Mouse (Mus musculus): Measurements from ENCODE around the gene Imp3.
"Not testable (repeated sequence)": the region's sequence is repeated elsewhere in the genome, so short reads cannot be mapped to it uniquely, and the experiment has no call there.

Imp3 gene

DNA sequence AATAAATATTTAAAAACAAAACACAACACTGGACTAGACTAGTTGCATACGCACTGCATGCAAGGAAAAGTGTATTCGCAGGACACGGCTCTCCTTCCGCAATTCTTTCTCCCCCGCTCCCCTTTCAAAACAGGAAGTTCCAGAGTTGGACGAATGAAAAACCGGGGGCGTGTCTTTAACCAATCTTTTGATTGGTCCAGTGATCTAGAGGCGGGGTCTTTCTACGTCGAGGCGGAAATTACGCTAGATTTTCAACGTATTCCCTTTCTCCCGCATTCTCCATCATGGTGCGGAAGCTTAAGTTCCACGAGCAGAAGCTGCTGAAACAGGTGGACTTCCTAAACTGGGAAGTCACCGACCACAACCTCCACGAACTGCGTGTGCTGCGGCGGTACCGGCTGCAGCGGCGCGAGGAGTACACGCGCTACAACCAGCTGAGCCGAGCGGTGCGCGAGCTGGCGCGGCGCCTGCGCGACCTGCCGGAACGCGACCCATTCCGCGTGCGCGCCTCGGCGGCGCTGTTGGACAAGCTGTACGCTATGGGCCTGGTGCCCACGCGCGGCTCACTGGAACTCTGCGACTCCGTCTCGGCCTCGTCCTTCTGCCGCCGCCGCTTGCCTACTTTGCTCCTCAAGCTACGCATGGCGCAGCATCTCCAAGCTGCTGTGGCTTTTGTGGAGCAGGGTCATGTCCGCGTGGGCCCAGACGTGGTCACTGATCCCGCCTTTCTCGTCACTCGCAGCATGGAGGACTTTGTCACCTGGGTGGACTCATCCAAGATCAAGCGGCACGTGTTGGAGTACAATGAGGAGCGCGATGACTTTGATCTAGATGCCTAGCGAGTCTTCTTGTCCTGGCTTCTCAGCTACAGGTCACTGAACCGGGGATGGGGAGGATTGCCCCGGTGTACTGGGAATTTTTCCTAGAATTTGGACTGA is at the start of gene Imp3:
TSS of gene Imp3 (plus strand) at position 253 of the 938 bp plus-strand sequence.
- DNase-seq, result peak; percentile 93

DNA sequence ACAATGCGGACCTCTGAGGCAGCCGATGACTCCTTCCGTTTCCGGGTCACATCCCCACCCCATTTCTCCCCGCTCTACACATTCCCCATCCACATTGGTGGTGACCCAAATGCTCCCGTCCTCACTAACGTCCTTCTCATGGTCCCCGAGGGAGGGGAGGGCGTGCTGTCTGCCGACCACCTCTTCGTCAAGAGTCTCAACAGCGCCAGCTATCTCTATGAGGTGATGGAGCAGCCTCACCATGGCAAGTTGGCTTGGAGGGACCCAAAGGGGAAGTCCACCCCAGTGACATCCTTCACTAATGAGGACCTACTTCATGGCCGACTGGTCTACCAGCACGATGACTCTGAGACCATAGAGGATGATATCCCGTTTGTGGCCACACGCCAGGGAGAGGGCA is 49.7 kb upstream of the Imp3 start:
- no peak for DNase-seq

DNA sequence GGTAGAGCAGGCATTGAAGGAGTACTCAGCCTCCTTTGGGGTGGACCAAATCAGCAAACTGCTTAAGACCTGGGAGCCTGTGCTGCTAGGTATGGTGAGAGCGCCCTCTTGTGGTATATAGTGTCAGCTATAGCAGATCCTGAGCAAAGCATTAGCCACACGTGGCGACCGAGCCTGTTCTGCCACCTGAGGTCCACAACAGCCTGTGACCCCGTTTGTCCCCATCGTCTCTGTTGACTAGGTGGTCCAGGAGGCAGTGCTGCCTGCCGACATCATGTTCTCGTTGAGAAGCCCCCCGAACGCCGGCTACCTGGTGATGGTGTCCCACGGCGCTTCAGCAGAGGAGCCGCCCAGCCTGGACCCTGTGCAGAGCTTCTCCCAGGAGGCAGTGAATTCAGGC is 47.5 kb upstream of the Imp3 start:
- DNase-seq, result peak; percentile 82

DNA sequence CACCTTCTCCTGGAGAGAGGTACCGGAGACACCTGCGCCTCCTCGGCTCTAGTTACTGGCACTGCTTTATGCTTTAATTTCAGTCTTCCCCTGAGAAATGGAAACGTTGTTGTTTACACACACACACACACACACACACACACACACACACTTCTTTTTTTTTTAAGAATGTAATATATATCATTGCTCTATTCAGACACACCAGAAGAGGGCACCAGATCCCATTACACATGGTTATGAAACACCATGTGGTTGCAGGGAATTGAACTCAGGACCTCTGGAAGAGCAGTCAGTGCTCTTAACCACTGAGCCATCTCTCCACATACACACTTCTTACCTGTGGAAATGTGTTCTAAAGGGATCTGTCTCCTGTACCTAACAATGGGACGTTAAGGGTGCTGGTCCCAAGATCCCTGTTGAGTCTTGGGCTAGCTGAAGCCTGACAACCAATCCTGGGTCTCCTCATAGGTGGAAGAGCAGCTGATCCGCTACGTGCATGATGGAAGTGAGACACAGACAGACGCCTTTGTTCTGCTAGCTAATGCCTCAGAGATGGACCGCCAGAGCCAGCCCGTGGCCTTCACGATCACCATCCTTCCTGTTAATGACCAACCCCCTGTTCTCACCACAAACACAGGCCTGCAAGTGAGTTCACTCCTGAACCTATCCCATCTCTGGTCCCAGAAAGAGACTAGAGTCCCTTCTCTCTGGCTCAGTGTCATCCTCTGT is 46.6 kb upstream of the Imp3 start:
- no peak for DNase-seq

DNA sequence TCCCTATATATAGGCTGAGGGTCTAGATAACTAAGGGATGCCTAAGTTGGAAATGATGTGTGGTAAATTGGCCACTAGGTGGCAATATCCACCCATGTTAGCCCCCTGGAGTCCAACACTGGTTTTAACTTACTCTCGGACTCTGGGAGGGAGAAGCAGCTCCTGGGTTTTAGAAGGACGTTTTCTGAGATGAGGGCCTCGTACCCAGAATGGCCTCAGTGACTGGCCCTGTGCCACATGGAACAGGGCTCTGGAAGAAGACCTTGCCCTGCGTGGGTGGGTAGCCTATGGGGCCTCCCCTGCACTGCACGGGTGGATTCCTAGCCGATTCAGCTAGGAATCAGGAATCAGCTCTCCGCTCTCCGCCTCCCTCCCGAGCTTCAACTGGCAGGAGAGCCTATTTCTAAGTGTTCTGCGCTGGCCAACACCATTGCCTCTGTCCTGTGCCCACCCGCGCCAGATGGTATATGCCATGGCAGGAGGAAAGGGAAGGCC is 45.7 kb upstream of the Imp3 start:
- peak; percentile 77 for DNase-seq

DNA sequence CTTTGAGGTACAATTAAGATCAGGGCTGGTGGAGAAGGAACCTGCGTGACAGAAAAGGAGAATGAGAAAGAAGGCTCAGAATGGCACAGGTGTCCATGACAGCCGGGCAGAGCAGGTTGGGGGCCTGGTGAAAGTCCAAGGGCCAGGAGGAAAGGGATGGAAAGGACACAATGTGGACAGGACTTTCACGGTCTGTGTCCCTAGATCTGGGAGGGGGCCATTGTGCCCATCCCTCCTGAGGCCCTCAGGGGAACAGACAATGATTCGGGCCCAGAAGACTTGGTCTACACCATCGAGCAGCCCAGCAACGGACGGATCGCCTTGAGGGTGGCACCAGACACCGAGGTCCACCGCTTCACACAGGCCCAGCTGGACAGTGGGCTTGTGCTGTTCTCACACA is 45.2 kb upstream of the Imp3 start:
- DNase-seq, result no peak

DNA sequence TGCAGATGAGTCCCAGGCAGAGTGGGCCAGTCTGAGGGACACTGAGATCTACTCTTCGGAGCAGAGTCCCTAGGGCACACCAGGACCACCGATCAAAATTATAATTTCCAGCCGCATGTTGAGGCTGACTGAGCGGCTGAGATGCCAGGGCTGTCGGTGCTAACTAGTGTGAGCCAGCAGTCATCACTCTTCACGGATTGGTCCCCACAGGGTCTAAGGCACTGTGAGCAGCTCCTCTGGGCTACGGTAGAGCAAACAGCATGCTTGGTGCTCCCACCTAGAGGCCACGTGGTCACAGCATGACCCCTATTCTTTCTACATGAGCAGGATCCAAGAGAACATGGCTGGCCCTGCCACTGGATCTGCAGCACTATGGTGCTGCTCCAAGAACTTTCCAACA is 44.0 kb upstream of the Imp3 start:
- DNase-seq, result no peak

DNA sequence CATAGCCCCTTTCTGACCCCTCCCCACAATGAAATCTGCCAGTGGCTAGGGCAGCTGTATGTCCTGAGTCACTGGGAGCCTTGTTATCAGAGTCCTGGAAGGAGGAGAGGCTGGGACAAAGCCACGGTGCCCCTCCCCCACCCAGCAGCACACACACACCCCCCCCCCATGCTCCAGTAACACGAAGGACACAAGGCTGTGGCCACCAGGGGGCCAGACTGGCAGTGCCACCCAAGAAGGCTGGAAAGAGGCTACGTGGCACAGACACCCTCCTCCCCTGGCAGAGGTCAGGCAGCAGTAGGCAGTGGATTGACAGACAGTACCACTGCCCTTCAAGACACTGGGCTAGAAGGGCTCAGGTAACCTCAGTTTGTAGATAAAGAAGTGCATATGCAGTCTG is 43.3 kb upstream of the Imp3 start:
- peak; percentile 57 for DNase-seq

DNA sequence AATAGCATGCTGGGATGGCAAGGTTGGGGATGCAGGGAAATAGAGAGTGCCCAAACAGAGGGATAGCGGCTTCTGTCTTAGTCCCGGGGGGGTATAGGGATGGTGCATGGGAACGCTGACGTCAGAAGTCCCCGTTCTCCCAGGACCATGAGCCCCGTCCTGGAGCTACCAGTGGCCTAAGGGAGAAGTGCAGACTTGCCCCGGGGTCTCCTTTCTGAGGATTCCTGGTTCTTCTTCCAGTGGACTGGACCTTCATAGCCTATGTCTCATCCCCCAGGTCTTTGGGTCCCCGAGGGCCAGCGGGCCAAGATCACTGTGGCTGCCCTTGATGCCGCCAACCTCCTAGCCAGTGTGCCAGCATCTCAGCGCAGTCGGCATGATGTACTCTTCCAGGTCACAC is 40.5 kb upstream of the Imp3 start:
- no peak for DNase-seq

DNA sequence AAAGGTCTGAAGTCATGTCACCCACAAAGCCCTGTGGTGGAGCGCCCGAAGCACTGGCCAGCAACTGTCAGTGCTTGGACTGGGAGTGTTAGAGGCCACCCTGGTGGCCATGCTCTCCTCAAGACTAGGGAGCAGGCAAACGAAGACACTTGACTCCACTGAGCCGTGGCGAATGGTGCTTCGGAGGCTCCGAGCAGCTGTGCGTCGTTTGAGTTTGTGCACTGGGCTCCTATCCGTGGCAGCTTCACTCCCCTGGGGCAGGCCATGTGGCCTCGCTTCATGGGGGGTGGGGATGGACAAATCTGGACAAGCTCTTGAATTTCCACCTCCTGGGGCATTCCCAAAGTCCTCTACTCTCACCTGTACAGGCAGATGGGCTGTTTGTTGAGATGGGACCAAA is 37.9 kb upstream of the Imp3 start:
- no peak for DNase-seq

DNA sequence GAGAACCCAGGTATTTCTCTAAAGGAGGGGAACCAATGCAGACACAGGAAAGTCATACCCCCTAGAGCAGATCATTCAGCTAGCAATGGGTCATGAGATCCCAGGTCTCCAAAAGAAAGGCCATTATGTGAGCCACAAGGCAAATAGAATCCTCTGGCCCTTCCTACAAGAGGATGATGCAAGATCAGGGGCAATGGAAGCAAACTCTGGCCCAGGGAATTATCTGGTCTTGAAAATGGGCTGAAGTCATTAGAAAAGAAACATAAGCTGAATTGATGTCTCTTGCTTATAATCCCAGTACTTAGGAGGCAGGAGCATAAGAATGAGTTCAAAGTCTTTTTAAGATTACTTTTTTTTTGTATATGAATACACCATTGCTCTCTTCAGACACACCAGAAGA is 37.2 kb upstream of the Imp3 start:
- DNase-seq, result no peak

DNA sequence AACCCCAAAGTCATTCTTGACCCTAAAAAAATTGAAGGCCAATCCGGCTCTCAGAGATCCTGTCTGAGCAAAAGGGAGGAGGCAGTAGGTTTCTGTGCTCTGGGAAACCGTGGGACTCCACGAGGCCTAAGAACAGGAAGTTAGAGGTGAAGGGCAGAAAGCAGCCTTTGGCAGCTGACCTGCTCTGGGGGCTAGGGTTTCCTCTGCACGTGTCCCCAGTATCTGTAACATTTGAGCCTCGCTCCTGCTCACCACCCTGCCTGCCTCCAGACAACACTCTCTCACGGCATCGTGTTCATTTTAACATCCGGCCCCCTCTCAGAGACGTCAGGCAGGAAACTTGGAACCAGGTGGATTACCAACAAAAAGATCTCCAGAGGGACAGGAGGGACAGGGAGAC is 36.7 kb upstream of the Imp3 start:
- DNase-seq, result no peak

DNA sequence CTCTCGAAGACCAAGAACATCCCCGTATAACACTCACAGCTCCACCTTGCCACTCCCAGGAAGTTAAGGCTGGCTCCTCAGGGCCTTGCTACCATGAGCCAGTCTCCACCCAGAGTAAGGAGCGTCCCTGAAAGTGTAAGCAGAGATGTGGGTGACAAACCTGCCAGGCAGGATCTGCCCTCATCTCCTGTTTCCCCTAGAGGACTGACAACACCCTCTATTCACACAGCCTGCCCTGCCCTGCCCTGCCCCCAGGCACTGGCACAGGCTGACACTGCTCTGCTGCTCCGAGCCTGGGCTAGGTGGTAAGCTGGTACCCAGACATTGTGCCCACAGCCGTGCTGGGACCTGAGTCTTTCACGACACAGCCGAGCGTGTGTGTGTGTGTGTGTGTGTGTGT is 36.1 kb upstream of the Imp3 start:
- DNase-seq, result peak; percentile 75

DNA sequence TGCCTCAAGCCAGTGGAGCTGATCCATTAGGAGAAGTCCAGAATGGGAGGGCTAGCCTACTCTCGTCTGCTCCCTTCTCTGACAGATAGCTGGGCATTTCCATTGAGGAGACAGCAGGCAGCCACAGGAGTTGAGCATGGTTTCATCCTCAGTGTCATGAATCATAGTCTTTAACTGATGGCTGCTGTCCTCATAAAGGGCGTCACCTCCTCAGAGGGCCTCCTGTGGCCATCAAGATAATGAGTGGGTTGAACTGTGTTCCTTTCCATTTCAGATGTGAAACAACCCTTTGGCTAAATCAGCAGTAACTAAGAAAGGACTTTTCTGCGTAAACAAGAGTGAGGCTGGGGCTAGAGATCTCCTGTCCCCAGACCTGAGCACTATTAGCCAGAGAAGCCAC is 33.6 kb upstream of the Imp3 start:
- DNase-seq, result no peak

DNA sequence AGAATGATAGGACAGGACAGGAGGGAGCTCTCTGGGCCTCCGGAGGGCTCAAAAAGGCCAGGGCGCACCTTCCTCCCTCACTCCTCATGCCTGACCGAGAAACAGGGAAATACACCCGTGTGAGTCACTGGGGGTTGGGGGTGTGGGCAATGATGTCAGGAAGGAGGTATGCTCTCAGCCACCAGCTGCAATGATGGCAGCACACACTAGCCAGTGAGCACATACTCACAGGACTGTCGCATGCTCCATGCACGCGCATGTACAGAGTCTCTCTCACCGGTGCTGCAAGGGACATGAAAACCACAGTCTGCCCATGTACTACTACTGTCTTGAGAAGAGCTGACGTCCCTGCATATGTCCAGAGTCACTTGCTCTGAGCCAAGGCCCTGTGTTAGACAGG is 29.7 kb upstream of the Imp3 start:
- DNase-seq, result no peak

DNA sequence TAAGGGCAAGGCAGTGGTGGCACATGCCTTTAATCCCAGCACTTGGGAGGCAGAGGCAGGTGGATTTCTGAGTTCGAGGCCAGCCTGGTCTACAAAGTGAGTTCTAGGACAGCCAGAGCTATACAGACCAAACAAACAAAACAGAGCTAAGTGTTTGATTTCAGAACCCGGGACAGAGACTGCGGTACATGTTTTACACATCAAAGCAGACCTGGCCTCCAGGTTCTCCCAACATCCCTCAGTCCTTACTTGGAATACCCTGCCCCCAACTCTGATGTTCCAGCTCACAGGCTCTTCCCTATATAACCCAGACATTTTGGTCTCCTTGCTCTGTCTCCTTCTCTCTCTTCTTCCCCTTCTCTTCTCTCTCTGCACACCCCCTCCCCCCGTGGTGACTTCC is 27.3 kb upstream of the Imp3 start:
- DNase-seq, result not testable (repeated sequence)

DNA sequence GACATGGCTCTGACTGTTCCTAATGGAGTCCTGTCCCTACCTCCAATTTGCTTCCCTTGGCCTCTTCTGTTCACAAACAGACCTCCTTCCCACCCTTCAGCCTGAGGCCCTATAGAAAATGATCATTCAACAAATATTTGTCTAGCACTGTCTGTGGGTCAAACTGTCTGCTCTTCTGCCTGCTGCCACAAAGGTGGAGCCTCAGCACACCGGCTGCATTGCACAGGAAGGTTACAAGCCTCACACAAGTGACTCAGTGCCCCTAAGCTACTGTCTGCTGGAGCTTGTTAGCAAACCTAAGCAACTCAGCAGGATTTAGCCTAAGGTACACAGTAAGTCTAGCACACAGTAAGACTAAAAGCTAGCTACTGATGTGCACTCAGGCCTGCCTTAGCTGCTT is 26.3 kb upstream of the Imp3 start:
- no peak for DNase-seq

DNA sequence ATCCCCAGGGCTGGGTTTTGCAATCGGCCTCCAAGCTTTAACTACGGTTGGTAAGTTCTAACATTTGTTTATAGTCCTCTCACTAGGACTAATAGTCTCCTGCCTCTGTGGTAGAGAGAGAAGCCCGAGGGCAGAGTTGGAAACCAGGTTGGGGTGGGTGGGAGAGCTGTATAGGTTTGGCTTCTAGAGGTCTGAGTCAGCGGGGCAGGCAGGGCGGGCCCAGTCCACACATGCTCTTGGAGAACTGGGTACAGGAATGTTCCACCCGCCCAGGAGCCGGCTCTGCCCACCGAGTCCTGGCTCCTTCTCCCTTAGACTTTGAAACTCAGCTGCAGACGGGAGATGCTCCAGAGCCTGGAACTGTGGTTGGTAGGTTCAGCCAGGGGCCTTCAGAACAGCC is 23.3 kb upstream of the Imp3 start:
- DNase-seq, result no peak

DNA sequence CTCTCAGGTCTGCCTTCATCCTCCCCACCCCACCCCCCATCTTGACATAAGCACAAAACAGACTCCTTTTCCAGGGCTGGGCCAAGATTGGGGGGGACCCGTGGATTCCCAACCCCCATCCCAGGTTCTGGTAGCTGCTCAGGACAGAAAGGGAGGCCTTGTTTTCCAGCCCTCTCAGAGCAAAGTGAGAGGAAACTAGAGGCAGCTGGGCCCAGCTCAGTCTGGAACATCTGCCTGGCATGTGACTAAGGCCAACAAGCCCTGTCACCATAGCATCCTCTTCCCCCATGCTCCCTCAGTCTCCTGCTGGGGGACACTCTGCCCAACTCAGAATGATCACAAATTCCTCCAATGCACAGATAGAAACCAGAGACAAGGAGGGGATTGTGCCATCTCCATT is 22.2 kb upstream of the Imp3 start:
- no peak for DNase-seq

DNA sequence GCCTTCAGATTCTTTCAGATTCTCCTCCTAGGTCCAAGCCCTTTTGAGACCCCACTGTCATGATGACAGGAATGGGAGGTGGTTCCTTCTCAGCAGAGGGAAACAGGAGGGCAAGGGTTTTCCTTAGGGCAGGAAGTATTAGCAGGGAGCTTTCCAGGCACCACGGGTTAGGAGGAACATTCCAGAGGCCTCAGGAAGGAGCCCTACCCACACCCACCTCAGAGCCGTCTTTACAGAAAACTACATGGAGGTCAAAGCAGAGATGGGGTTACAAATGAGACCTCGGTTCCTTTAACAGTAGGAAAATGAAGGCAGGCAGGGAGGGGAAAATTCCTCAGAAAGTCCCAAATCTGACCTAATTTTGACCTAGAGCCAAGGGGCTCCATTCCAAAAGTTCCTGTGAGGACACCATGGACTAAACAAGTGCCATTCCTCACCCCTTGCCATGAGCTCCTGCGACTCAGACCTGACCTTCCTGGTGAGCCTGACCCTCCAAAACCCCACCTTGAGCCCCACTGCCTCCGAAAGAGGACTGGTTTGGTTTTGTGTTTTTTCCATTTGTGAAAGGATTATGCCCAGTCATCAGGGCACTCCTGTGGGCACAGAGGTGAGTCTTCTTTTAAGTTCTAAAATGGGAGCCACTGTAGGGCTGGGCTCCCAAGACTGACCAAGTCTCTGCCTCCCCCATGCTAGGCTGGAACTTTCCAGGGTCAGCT is 21.4 kb upstream of the Imp3 start:
- no peak for DNase-seq

DNA sequence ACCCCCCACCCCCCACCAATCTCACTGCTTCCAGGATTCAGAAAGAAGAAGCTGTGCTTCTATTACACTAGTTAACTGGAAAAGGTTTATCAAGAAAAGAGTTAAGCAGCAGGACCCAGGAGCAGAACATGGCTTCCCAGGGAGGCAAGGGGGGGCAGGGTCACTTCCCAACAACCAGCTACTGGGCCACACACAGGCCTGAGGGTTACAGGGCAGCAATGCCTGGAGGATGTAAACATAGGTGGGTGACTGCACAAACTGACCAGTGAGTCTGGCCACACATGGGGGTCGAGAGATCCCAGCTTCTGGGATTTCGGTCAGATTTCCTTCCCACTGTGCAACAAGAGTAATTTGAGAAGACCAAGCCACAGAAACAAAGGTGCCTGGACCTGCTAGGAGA is 20.1 kb upstream of the Imp3 start:
- DNase-seq, result no peak

DNA sequence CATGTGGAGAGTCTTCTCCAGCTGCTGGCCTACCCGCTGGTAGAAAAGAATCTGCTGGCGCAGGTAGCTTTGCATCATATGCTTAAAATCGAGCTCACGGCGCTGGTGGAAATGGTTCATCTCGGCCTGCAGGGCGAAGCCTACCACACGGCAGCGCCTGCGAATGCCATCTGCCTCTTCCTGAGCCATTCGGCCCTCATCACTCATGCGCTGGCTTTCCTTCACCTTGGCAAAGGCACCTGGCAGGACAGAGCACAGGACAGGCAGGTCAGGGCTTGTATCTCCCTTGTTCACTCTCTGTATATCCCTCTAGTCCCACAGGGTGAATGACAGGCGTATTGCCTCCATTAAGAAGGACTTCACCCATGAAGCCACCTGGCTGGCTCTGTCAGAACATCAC is 18.8 kb upstream of the Imp3 start:
- no peak for DNase-seq

DNA sequence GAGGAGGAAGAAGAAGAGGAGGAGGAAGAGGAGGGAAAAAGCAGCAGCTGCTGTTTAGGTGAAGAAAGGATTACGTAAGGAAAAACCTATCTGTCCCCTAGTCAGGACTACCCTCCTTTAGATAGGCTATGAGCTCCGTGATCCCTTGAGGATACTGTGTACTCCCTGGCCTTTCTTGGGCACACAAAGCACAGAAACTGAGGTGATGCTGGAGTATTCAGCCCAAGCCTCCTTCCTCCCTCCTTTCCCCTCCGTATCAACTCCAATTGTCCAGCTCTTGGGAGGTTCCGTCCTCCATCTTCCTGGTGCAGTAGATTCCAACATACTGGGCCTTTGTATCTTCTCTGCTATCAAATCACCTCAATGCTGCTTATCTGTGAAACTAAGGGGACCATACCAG is 14.5 kb upstream of the Imp3 start:
- no peak for DNase-seq
